Mouse (Mus musculus) spleen, adult 2 months (tissue): ENCODE results near the gene Lig4.

Experiments used
- CTCF ChIP-seq: fragments of 200-500 bp; IDR thresholded peaks from 2 replicates; pipeline ENCODE4 v1.5.1; 2011; ENCODE audit warnings: mild to moderate bottlenecking, inconsistent platforms; ENCODE audit not compliant: insufficient read depth, insufficient read length, insufficient replicate concordance; ENCODE audit errors: extremely low read depth
- POLR2A ChIP-seq: fragments of 200-500 bp; IDR thresholded peaks from 2 replicates; pipeline ENCODE4 v1.6.1; 2011; ENCODE audit warnings: low read depth, low read length, inconsistent platforms

DNA sequence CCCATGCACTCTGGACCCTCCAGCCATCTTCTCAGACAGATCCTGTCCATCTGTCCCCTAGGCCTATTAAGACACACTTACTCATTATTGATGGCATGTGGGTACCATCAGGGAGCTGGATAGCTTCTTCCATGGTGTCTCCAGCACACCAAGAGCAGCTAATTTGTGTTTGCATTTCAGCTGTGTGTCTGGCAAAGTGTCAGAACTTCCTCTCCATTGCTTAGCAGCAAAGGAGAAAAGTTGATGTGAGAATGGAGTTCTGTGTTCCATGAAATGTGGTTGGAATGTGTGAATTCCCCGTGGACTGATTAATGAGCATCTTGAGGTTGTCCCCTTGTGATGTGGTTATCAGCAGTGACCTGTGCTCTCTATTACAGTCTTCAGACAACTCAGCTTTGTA lies 2.3 kb upstream of the Lig4 start:
- TF ChIP-seq POLR2A (no peak), CTCF (no peak)
